Mouse (Mus musculus) forebrain, embryonic 10.5 days (tissue): ENCODE data around the gene Apba3. TPM values are rescaled to one million over a fixed set of nuclear protein-coding genes. Genes with fewer than 3 reads are reported as not detected.

Source experiments
- DNase-seq: peaks from one replicate; pipeline ENCODE4 v3.0.0-alpha.2; 2017; ENCODE audit warnings: low spot score; ENCODE audit errors: extremely low spot score
- H3K27ac ChIP-seq: fragments of 300-500 bp; sonication (generic); 2 replicates; pipeline ENCODE4 v1.5.1; 2016; ENCODE audit warnings: mild to moderate bottlenecking
- H3K27me3 ChIP-seq: fragments of 300-500 bp; sonication (generic); 2 replicates; pipeline ENCODE4 v1.6.1; 2016; ENCODE audit warnings: mild to moderate bottlenecking; ENCODE audit not compliant: poor library complexity, severe bottlenecking
- H3K36me3 ChIP-seq: fragments of 300-500 bp; sonication (generic); replicated peaks from 2 replicates; pipeline ENCODE4 v1.6.1; 2016; ENCODE audit warnings: mild to moderate bottlenecking, moderate library complexity
- H3K4me1 ChIP-seq: fragments of 300-500 bp; sonication (generic); 2 replicates; pipeline ENCODE4 v1.6.1; 2016
- H3K4me3 ChIP-seq: fragments of 300-500 bp; sonication (generic); 2 replicates; pipeline ENCODE4 v1.5.1; 2016; ENCODE audit warnings: mild to moderate bottlenecking, moderate library complexity
- H3K9me3 ChIP-seq: fragments of 300-500 bp; sonication (generic); 2 replicates; pipeline ENCODE4 v1.6.1; 2016; ENCODE audit warnings: mild to moderate bottlenecking, moderate library complexity
- WGBS: fragments of 180-500 bp; shearing (Covaris S2); methylation state at CpG from one replicate; pipeline ENCODE4 v1.1.7; 2016; 5-methylcytosine and 5-hydroxymethylcytosine counted together
- polyA plus RNA-seq: library from polyadenylated mRNA; unstranded; fragments of >200 nt; fragmentation: Nextera tagmentation; extraction: Ambion mirVana; gene quantifications from 2 replicates; pipeline ENCODE4 v1.2.1, GENCODE M21; 2016

The Apba3 gene
- polyA plus RNA-seq, 1 experiment from 2014 or later: 52.1 TPM

DNA sequence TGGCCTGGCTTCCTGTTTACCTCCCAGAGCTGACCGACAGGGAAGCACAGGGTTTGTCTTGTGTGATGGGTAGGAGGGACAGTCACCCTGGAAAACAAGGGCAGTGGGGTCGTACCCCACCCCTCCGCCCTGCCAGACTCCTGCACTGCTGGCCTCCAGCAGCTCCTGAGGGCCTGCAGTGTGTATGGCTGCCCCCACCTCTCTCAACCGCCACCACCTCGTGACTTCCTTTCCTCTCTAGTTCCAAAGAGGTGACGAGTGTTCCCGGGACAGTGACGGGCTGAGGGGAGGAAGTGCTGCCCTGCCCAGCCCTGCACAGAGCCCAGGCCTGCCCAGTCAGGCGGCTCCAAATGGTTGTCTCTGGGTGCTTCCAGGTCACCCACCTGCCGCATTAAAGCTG, 31.1 kb downstream of the Apba3 start:
- Histone ChIP-seq H3K27me3 (no peaks in the 10 kb centered on the region), H3K4me3 (no peak overlapping the region), H3K4me1 (peaks cover 75% of the 10 kb centered on the region), H3K27ac (peak overlapping the region; percentile 64), H3K36me3 (peaks cover 36% of the 10 kb centered on the region), H3K9me3 (no peaks in the 10 kb centered on the region)
- DNase-seq: no peak
- WGBS: 83% methylated on average over 10 of the region's 10 CpGs

DNA sequence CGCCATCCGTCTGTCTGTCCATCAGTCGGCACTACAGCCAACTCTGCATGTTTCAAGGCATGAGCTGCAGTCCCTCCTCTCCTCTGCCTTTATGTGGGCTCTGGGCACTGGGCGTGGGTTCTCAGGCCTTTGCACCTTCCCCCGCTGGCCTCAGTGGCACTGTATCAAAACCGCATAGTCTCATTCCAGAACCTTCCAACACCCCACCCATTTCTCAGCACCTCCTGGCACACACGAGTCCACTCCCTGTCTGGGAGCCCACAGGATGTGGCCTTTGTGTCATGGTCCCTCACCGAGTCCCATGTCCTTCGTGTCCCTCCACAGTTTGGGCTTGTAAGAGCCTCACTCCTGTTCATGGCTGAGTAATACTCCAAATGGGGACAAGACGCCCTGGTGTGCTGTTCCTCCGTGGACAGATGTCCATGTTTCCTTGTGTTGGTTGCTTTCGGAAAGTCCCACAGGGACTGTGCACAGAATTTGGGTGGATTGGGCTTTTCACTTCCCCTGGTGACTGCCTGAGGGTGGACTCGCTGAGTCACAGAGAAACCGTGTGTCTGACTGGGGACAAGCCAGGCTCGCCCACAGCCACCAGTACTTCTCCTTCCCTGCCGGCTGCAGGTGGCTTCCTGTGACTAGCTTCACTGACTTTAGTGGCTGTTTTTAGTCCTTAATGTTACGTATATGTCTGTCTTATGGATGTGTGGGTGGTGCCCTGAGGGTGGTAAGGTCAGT, 31.8 kb downstream of the Apba3 start:
- DNase-seq: no peak
- Histone ChIP-seq H3K9me3 (no peaks in the 10 kb centered on the region), H3K36me3 (peaks cover 43% of the 10 kb centered on the region), H3K27ac (peak overlapping the region; percentile 64; the same call in 1 of the 2 replicates), H3K4me1 (peaks cover 75% of the 10 kb centered on the region), H3K4me3 (0 out of 2 replicates have a peak overlapping the region, but pooled peaks have one; percentile 1), H3K27me3 (no peaks in the 10 kb centered on the region)
- 93% methylated on average over 17 of the region's 17 CpGs for whole genome bisulfite sequencing

GRCm38 (mm10) chr10:81299585-81300351, 33.0 kb downstream of the Apba3 start:
- WGBS: 89% methylated on average over 14 of the region's 14 CpGs
- H3K4me3 ChIP-seq: no peak overlapping the region

DNA sequence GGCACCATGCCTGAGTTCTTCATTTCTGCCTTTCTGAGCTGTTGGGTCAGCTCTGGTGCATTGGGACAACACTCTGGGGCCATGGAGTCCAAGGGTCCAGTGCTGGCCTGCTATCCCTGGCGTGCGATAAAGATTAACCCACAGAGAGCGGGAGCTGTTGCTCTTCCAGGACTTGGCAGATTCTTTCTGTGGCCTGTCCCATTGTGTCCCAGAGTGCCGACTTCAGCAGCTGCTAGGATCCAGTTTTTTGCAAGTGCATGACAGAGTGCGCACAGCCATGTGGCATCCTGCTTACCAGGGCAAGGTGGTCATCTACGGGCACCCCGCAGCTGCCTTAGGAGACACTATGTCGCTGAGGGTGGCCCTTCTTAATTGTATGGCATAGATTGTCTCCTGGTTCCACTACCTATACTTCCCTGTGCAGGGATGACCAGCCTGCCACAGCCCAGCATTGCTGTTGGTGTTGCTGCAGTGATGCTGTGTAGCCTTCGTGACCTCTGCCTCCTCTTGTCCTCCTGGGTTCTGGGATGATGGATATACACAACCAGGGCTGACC, 33.7 kb downstream of the Apba3 start:
- Histone ChIP-seq H3K27me3 (no peaks in the 10 kb centered on the region), H3K9me3 (no peaks in the 10 kb centered on the region), H3K36me3 (peaks cover 44% of the 10 kb centered on the region), H3K4me3 (no peak overlapping the region), H3K27ac (no peak overlapping the region; the same call in 1 of the 2 replicates), H3K4me1 (peaks cover 72% of the 10 kb centered on the region)
- no peak for DNase-seq
- 87% methylated on average over 9 of the region's 9 CpGs for WGBS

More at GRCm38 (mm10) chr10:81299585-81300351, 33.0 kb downstream of the Apba3 start:
- H3K27ac ChIP-seq: no peak overlapping the region
- H3K9me3 ChIP-seq: no peaks in the 10 kb centered on the region
- peaks cover 75% of the 10 kb centered on the region for H3K4me1 ChIP-seq
- H3K27me3 ChIP-seq: no peaks in the 10 kb centered on the region
- no peak for DNase-seq
- H3K36me3 ChIP-seq: peaks cover 45% of the 10 kb centered on the region

DNA sequence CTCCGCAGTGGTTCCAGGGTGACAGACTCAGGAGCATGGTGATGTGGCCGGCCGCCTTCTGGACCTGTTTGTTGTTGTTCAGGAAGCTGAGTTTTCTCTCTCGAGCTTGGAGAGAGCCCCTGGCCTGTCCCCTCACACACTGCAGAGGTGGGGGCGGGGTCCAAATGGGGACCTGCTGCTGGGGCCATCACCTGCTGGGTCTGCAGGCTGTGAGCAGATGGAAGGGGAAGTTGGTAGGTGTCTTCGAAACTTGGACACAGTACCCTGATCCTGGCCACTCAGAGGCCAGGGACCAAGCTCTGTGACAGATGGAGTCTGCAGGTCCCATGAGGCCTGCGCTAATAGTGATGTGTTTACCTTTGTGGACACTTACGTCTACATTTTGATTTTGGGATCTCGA, 34.6 kb downstream of the Apba3 start:
- Histone ChIP-seq H3K27me3 (no peaks in the 10 kb centered on the region), H3K4me1 (peaks cover 71% of the 10 kb centered on the region), H3K27ac (no peak overlapping the region), H3K9me3 (no peaks in the 10 kb centered on the region), H3K36me3 (peaks cover 44% of the 10 kb centered on the region), H3K4me3 (no peak overlapping the region)
- DNase-seq: no peak
- 86% methylated on average over 9 of the region's 9 CpGs for WGBS

DNA sequence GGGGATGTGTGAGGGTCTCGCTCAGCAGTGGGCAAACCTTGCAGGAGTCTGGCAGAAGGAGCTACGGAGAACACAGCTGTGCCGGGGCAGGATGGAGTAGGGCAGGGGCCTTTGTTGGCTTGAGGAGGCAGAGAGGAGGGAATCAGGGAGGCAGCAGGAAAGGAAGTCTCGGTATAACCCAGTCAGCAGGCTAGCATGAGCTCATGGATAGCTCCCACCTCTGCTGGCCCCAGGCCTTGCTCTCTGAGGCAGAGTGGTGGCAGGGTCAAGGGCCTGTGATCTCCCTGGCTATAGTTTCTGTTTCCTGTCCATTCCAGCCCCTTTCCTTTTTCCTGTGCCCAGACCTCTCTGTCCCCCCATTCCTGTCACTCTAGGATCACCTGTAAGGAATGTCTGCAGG, 35.5 kb downstream of the Apba3 start:
- Histone ChIP-seq H3K4me3 (peak overlapping the region; percentile 6; the same call in 1 of the 2 replicates), H3K27me3 (no peaks in the 10 kb centered on the region), H3K36me3 (peaks cover 48% of the 10 kb centered on the region), H3K4me1 (peaks cover 70% of the 10 kb centered on the region), H3K9me3 (no peaks in the 10 kb centered on the region), H3K27ac (peak overlapping the region; percentile 20)
- WGBS: 75% methylated on average over 4 of the region's 4 CpGs
- DNase-seq: no peak

- no peaks in the 10 kb centered on the region for H3K9me3 ChIP-seq
- H3K36me3 ChIP-seq: peaks cover 53% of the 10 kb centered on the region
- no peak for DNase-seq
- H3K4me3 ChIP-seq: peak overlapping the region; percentile 6; the same call in 1 of the 2 replicates
- H3K27ac ChIP-seq: peak overlapping the region; percentile 53
- H3K27me3 ChIP-seq: no peaks in the 10 kb centered on the region
- 84% methylated on average over 14 of the region's 14 CpGs for WGBS
- peaks cover 65% of the 10 kb centered on the region for H3K4me1 ChIP-seq
Measured at GRCm38 (mm10) chr10:81302781-81303218, 36.0 kb downstream of the Apba3 start.

DNA sequence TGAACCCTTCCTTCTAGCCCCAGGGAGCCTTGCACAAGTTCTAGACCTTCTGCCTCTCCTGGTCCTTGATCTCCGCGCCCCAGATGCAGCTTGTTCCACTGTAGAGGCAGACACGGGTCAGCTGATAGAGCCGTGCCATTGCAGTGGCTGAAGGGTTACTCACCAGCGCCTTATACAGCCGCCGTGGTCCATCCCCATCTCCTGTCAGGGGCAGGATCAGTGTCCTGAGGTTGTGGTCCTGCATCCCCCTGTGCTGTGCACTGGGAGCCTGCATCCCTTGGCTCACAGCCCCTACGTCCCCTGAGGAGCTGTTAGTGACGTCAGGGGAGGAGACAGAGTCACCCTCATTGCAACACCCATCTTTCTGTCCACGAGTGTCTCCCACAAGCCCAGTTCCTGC, 36.5 kb downstream of the Apba3 start:
- WGBS: 84% methylated on average over 10 of the region's 10 CpGs
- Histone ChIP-seq H3K36me3 (peaks cover 54% of the 10 kb centered on the region), H3K4me1 (peaks cover 60% of the 10 kb centered on the region)

GRCm38 (mm10) chr10:81303761-81304160, 37.0 kb downstream of the Apba3 start:
- DNase-seq: no peak
- Histone ChIP-seq H3K4me1 (peaks cover 57% of the 10 kb centered on the region), H3K9me3 (no peaks in the 10 kb centered on the region), H3K27me3 (no peaks in the 10 kb centered on the region), H3K4me3 (peak overlapping the region; percentile 2; the same call in 1 of the 2 replicates), H3K27ac (0 out of 2 replicates have a peak overlapping the region, but pooled peaks have one; percentile 53), H3K36me3 (peaks cover 54% of the 10 kb centered on the region)
- 84% methylated on average over 7 of the region's 7 CpGs for WGBS

More for the DNA sequence above, 36.5 kb downstream of the Apba3 start:
- H3K4me3 ChIP-seq: peak overlapping the region; percentile 2; the same call in 1 of the 2 replicates
- H3K9me3 ChIP-seq: no peaks in the 10 kb centered on the region
- no peaks in the 10 kb centered on the region for H3K27me3 ChIP-seq
- peak overlapping the region; percentile 53; the same call in 1 of the 2 replicates for H3K27ac ChIP-seq
- no peak for DNase-seq

DNA sequence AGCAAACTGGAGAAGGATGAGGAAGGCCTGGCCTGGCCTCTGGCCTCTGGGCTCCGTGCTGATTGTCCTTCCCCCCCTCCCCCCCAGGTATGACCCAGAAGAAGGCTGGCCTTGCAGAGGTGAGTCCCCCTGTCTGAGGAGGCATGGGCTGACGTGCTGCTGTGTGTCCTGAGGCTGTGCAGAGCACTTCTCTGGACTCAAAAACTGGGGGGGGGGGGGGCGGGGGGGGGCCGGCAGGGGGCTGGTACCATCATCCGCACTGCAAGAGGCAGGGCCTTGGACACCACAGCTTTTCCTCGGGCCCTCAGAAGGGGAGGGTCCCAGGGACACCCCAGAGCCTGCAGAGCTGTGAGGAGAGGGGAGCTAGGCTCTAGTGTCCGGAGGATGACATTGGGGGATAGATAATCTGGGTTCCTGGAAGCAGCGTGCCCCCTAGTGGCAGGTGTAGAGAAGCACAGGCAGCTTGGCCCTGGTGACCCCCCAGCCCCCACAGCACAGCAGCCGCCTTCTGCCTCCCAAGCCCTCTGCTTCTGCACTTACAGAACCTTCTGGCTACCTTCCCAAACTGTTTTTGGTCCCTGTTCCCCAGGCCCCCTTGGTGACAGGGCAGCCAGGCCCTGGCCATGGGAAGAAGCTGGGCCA, 38.0 kb downstream of the Apba3 start:
- Histone ChIP-seq H3K9me3 (no peaks in the 10 kb centered on the region), H3K27me3 (no peaks in the 10 kb centered on the region), H3K4me1 (peaks cover 52% of the 10 kb centered on the region), H3K4me3 (no peak overlapping the region), H3K27ac (peak overlapping the region; percentile 44; the same call in 1 of the 2 replicates), H3K36me3 (peaks cover 64% of the 10 kb centered on the region)
- DNase-seq: peak; percentile 57
- 27% methylated on average over 8 of the region's 9 CpGs for WGBS

- Histone ChIP-seq H3K27ac (no peak overlapping the region), H3K4me3 (no peak overlapping the region), H3K27me3 (no peaks in the 10 kb centered on the region), H3K9me3 (no peaks in the 10 kb centered on the region), H3K36me3 (peaks cover 73% of the 10 kb centered on the region), H3K4me1 (peaks cover 43% of the 10 kb centered on the region)
- 94% methylated on average over 14 of the region's 14 CpGs for WGBS
- DNase-seq: no peak
Measured at GRCm38 (mm10) chr10:81305663-81306062, 38.9 kb downstream of the Apba3 start.

- H3K4me1 ChIP-seq: peaks cover 37% of the 10 kb centered on the region
- H3K27me3 ChIP-seq: no peaks in the 10 kb centered on the region
- WGBS: 93% methylated on average over 12 of the region's 12 CpGs
- peaks cover 79% of the 10 kb centered on the region for H3K36me3 ChIP-seq
- DNase-seq: no peak
- H3K27ac ChIP-seq: no peak overlapping the region
- H3K4me3 ChIP-seq: no peak overlapping the region
- no peaks in the 10 kb centered on the region for H3K9me3 ChIP-seq
Measured at GRCm38 (mm10) chr10:81306173-81306668, 39.5 kb downstream of the Apba3 start.
